Mouse (Mus musculus) cerebellum, adult 8-10 months (tissue): ENCODE results near the gene Mrpl10.

ENCODE experiments used
- DNase-seq: peaks from one replicate; pipeline ENCODE4 v3.0.0; 2022

Mrpl10 gene

DNA sequence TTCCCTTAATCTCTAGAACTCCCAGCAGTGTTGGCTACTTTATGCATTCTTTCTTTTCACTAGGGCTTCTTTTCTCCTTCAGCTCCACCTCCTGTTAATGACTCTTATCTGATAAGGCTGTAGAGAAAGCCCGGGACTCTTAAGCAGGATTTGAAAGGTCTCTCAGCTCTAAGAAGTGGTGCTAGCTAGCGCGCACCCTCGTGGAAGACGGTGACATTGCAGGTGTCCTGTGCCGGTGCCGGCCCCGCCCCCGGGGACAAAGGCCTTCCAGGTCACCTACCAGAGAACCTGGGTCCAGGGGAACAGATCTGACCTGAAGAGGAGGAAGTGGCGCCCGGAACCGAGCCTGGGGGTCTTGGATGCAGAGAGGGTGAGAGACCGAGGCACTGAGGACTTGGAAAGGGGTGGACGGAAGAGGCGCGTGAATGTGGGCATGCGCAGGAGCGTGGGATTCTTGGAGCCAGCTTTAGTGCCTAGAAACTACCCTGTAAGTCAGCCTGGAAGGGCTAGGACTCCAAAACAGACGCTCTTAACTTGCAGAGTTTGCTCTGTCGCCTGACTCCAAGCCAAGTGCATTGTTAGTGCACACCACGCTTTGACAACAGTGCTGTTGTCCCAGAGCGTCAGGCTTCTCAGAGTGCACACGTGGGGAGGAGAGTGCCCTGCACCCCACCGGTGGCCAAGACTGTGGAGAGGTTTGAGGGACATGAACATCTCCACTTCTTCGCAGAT lies 11.5 kb upstream of the Mrpl10 start, which contains the start of gene Scrn2:
Gene Scrn2 (plus strand): TSS at position 253 of the 732 bp plus-strand sequence.
- peak; percentile 83 for DNase-seq

- DNase-seq: no peak
Observed at GRCm38 (mm10) chr11:97030426-97030825, 10.9 kb upstream of the Mrpl10 start.

DNA sequence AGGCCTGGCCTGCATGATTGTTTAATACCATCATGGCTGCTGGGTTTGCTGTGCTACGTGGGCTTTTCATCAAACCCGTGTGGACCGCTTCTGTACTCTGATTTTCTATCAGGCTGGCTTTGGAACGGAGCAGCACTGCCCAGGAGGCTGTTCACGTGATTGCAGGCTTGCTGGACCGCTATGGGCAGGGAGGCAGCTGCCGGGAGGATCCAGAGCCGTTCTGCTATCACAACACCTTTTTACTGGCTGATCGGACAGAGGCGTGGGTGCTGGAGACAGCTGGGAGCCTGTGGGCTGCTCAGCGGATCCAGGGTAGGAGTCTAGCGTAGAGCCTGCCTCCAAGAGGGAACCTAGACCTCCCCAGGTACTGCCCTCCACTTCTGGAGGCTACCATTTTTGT lies 9.4 kb upstream of the Mrpl10 start:
- DNase-seq: no peak

DNA sequence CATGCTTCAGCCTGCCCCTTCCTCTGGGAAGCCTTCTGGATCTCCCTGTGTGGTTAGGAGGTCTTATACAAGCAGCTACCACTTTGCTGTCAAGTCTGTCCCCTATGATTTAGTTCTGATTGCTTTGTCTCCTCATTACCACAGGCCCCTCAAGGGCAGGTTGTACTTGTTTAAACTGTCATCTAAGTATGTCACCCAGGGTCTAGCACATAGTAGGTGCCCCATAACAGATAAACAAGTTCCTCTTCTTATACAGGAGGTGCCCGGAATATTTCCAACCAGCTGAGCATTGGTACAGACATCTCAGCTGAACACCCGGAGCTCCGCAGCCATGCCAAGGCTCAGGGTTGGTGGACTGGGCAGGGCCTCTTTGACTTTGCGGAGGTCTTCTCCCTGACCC lies 8.9 kb upstream of the Mrpl10 start:
- DNase-seq: no peak

DNA sequence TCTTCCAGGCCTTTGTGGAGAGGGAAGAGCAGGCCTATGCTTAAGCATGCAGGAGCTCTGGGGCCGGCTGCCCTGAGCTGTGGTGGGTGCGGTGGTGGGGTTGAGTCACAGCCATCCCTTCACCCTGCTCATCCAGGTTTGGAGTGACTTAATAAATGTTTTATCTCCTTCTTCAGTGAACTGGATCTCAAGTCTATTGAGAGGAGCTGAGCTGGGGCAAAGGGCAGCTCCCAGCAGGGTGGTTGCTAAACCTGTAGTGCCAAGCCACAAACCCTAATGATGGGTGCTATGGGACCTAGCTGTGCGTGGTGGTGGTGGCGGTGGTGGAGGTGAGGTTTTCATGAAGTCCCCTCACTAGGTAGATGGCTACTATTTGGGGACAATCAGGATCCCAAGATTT lies 7.6 kb upstream of the Mrpl10 start:
- no peak for DNase-seq

DNA sequence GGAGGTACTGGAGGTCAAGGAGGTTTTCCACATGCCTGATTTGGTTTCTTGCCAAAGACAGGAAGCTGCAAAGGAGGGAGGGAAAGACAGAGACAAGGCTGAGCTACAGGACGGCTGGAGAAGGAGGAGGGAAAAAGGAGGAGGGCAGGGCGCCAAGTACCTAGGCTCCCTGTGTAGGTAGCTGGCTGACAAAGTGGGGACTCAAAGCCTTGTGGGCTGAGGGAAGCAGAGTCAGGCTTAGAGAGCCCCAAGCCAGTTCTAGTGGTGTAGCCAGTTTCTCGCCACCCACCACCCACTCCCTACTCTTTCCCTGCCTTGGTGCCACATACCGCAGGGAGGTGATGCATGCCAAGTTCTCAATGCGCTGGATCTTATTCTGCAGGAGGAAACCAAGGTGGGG lies 5.2 kb upstream of the Mrpl10 start:
- no peak for DNase-seq

- no peak for DNase-seq
Observed at GRCm38 (mm10) chr11:97038881-97039280, 2.5 kb upstream of the Mrpl10 start.

- no peak for DNase-seq
Observed at GRCm38 (mm10) chr11:97040301-97041021, 899 bp upstream of the Mrpl10 start.

DNA sequence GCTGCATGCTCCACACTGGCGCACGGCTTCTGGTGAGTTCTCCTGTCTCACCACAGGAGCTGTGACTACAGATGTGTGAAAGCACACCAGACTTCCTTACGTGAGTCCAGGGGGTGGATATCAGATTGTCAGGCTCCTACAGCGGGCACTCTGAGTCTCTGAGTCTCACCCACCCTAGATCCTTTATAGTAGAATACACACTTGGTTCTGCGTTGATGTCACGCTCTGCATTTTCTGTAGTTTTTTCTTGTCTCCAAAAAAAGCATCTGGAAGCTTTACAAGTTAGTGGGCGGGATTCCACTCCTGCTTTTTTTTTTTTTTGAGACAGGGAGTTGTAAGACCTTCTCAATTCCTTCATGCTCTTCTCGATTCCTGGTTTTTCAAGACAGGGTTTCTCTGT lies 3.5 kb downstream of the Mrpl10 start:
- no peak for DNase-seq

- no peak for DNase-seq
Observed at GRCm38 (mm10) chr11:97045861-97046260, 4.5 kb downstream of the Mrpl10 start.

GRCm38 (mm10) chr11:97048090-97048650 lies 6.8 kb downstream of the Mrpl10 start:
- DNase-seq: no peak

DNA sequence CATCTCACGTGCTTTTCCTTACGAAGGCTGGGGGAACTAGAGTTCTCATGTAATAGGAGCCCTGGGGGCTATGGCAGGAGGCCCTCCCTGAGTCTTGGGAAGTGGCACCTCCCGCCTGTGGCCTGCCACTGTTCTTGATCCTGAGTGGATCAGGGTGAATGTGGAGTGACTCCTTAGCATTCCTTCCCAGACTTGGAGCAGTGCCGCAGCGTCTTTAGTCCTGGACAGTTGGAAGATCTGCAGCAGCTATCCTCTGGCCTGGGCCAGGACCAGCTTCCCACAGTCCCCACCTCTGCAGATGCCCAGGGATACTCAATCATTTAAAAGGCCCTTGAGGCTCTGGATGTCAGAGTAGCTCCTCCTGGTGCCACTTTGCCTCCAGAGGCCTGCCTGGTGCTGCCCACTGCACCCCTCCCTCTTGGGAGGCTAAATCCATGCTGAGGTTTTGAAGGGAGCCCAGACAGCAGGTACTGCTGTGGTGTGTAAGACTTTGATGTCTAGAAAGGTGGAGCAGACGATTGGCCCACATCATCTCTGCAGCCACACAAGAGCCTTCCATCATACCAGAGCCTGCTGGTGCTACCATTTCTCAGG lies 8.2 kb downstream of the Mrpl10 start:
- DNase-seq: no peak

DNA sequence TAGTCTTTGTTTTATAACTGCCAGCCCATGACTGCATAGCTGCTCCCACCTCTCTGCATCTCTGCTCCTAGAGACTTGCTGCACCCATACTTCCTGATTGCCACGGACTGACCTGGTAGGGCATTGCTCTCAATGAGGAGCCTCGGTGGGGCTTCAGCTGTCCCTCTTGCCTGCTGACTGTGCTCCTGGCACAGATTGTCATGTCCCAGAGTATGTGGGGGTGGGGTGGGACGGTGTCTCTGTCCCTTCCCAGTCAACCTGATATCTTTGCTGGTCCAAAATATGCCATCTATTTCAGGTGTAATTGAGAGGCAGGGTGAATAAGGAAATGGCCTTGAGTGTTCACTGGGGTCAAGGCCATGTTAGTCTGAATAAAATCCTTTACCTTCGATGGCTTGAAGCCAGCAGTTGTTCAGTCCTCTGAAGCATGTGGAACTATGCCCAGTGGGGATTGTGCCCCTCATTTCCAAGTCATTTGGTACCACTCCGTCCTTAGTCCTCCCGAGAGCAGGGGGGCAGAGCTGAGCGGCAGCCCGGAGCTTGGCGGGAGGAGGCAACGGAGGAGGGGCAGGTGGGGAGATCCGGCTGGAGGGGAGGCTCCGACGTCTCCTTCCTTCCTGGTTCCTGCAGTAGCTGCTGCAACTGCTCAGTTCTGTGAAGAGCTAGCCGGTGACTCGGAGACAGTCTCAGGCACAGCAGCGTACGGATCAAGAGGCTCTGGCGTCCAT lies 9.0 kb downstream of the Mrpl10 start, which contains the start of gene Osbpl7:
Gene Osbpl7 (plus strand): TSS at position 413 of the 728 bp plus-strand sequence.
- DNase-seq: peak; percentile 70

DNA sequence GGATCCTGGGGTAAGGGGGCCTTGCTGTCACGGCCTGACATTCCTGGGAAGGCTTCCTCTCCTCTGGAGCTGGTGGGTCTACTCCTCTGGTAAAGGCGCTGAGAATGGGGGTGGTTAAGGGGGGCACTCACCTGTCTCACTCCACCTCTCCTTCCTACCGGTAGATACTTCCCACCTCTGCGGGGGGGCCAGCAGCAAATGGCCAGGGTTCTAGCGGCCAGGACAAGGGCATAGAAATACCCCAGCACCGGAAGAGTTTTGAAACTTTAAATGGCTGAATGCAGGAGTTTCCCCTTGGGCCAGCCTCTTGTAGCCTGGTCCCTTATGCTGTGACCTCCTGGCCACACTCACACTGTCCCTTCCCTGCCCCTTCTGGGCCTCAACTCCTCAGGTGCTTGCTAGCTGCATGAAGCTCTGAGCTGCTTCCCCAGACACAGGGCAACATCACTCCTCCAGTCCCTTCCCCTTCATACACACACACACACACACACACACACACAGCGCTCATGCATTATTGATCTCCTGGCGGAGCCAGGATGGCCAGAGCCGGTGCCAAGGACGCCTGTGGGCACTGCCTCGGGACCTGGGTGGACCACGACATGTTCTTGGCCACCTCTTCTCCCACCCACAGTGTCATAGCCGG lies 9.7 kb downstream of the Mrpl10 start:
- no peak for DNase-seq

DNA sequence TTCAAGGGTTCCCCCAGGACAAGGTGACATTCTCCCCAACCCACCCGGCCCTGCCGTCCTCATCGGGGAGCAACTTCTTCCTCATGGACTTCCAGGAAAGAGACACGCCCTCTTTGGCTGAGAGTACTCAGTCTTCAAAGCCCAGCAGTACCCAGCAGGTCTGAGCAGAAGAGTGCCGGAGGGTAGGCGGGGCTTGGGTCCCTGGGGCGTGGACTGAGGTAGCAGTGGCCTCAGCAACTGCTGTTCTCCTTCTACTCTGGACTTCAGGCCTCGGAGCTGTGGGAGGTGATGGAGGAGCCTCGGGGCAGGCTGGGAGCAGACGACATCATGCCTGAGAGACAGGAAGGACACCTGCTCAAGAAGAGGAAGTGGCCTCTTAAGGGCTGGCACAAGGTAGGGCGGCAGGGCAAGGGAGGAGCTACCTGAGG lies 10.9 kb downstream of the Mrpl10 start:
- DNase-seq: no peak

- no peak for DNase-seq
Observed at GRCm38 (mm10) chr11:97063274-97063920, 22.0 kb downstream of the Mrpl10 start.

DNA sequence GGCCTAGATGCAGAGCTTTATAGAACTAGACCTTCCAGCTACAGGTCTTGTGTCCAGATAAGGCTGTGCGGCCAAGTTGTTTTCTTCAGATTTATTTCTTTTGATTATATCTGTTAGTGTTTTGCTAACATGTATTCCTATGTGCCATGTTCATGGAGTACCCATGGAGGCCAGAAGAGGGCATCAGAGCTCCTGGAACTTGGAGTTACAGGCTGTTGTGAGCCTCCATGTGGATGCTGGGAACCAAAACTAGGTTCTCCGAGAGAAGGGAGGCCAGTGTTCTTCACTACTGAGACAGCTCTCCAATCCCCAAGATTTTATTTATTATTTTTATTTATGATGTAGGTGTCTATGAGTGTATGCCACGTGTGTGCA lies 22.5 kb downstream of the Mrpl10 start:
- DNase-seq: no peak

DNA sequence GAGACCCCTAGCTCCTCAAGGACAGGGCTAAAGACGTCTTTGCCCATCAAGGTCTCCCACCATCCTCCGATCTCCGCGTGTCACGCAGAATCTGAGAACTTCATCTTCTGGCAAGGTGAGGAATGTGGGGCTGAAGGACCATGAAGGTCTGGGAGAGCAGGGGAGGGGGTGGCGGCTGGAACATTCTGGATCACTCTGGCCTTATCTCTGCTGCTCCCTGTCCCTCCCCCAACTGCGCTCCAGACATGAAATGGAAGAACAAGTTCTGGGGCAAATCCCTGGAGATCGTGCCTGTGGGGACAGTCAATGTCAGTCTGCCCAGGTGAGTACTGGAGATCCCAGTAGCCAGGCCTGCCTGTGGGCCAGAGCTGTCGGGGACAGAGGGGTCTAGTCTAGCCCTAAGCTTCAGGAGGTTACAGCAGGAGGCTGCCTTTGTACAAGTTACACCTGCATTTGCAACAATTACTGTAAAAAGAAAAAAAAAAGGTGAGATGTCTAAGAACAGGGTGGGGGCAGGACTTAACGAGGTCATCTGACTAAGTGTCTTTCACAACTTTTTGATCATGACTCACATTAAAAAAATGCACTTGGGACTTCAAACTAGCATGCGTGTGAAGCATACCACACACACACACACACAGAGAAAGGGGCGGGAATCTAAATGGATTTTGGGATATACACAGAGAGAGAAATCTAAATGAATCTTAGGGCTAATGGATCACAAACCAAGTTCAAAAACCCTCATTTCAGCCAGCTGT lies 24.4 kb downstream of the Mrpl10 start:
- DNase-seq: no peak

GRCm38 (mm10) chr11:97066656-97067360 lies 25.4 kb downstream of the Mrpl10 start:
- no peak for DNase-seq

- no peak for DNase-seq
Observed at GRCm38 (mm10) chr11:97069333-97069732, 28.0 kb downstream of the Mrpl10 start.
